Mouse (Mus musculus) C2C12 (cell line): ENCODE results near the gene Lias. TPM values are rescaled to one million over a fixed set of nuclear protein-coding genes. Genes with fewer than 3 reads are reported as not detected.

Source experiments
- H3K27me3 ChIP-seq: one replicate; pipeline ENCODE4 v1.6.1; 2011; ENCODE audit not compliant: control insufficient read depth, insufficient read depth, insufficient read length
- H3K36me3 ChIP-seq: one replicate; pipeline ENCODE4 v1.6.1; 2011; ENCODE audit not compliant: control insufficient read depth, insufficient read depth
- H3K4me3 ChIP-seq: one replicate; pipeline ENCODE4 v1.5.1; 2011; ENCODE audit warnings: mild to moderate bottlenecking, control low read depth; ENCODE audit not compliant: poor library complexity, insufficient read depth, severe bottlenecking
- H3K79me2 ChIP-seq: one replicate; pipeline ENCODE4 v1.6.1; 2011; ENCODE audit not compliant: control insufficient read depth, insufficient read depth
- H3K79me3 ChIP-seq: one replicate; pipeline ENCODE4 v1.6.1; 2011; ENCODE audit warnings: low read depth, control low read depth
- H3ac ChIP-seq: one replicate; pipeline ENCODE3; 2011; ENCODE audit warnings: low read depth; ENCODE audit not compliant: control insufficient read depth, insufficient read length
- CEBPB ChIP-seq: IDR thresholded peaks from one replicate; pipeline ENCODE4 v1.6.1; 2011; ENCODE audit warnings: low read depth, mild to moderate bottlenecking, control low read depth, moderate library complexity
- CTCF ChIP-seq: IDR thresholded peaks from one replicate; pipeline ENCODE4 v1.5.1; 2011; ENCODE audit not compliant: control insufficient read depth, insufficient read depth, insufficient read length
- FOSL1 ChIP-seq: IDR thresholded peaks from one replicate; pipeline ENCODE4 v1.8.0; 2011; ENCODE audit warnings: mild to moderate bottlenecking, low read length; ENCODE audit not compliant: poor library complexity, insufficient read depth, severe bottlenecking
- MAX ChIP-seq: IDR thresholded peaks from one replicate; pipeline ENCODE4 v1.6.1; 2011; ENCODE audit warnings: mild to moderate bottlenecking, control low read depth
- MYOD1 ChIP-seq: IDR thresholded peaks from one replicate; pipeline ENCODE4 v1.6.1; 2011; ENCODE audit warnings: low read depth; ENCODE audit not compliant: control insufficient read depth, insufficient read length
- MYOG ChIP-seq: IDR thresholded peaks from one replicate; pipeline ENCODE4 v1.6.1; 2011; ENCODE audit not compliant: control insufficient read depth, insufficient read length; ENCODE audit errors: extremely low read depth
- USF1 ChIP-seq: IDR thresholded peaks from one replicate; pipeline ENCODE4 v1.6.1; 2011; ENCODE audit warnings: low read depth, mild to moderate bottlenecking, control low read depth, moderate library complexity
- polyA plus RNA-seq: library from polyadenylated mRNA; unstranded; fragments of >200 nt; fragmentation: generic; extraction: Trizol; gene quantifications from one replicate; pipeline ENCODE4 v1.2.1, GENCODE M21; 2012; ENCODE audit warnings: missing spikeins

The Lias gene
- polyA plus RNA-seq, 1 experiment, result 17.4 TPM

GRCm38 (mm10) chr5:65387008-65387867 lies 4.1 kb upstream of the Lias start:
- H3ac ChIP-seq, result no peak overlapping the region
- H3K79me2 ChIP-seq, result peaks cover 46% of the 10 kb centered on the region
- TF ChIP-seq MAX (no peak), MYOD1 (no peak), MYOG (no peak), USF1 (no peak), FOSL1 (no peak), CEBPB (no peak), CTCF (no peak)
- no peaks in the 10 kb centered on the region for H3K27me3 ChIP-seq
- H3K4me3 ChIP-seq, result no peak overlapping the region
- H3K36me3 ChIP-seq, result peaks cover 51% of the 10 kb centered on the region
- peaks cover 42% of the 10 kb centered on the region for H3K79me3 ChIP-seq

DNA sequence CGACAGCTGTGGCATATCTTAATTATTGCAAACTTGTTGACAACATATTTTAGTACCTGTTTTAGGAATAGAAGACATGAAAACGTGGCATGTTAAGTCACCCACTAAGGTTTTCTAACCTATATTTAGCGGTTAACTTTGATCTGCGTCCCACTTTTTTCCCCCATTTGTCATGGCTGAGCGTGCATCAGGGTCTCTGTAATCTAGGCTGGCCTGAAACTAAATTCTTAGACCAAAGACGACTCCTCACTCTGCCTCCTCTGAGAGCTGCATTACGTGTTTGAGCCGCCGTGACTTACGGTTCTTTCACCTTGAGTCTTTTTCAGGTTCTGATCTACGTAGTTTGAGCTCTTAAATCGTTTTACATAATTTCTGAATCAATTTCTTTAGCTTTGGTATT lies 456 bp downstream of the Lias start:
- Histone ChIP-seq H3K4me3 (peak overlapping the region; percentile 97), H3ac (peak overlapping the region; percentile 56), H3K36me3 (peaks cover 60% of the 10 kb centered on the region), H3K27me3 (no peaks in the 10 kb centered on the region), H3K79me3 (peaks cover 46% of the 10 kb centered on the region), H3K79me2 (peaks cover 76% of the 10 kb centered on the region)
- TF ChIP-seq USF1 (no peak), MYOD1 (no peak), FOSL1 (no peak), CTCF (no peak), MAX (no peak)

- Histone ChIP-seq H3K27me3 (no peaks in the 10 kb centered on the region), H3K4me3 (no peak overlapping the region), H3ac (no peak overlapping the region), H3K79me2 (peaks cover 55% of the 10 kb centered on the region), H3K36me3 (peaks cover 35% of the 10 kb centered on the region), H3K79me3 (peaks cover 28% of the 10 kb centered on the region)
- TF ChIP-seq CEBPB (no peak), USF1 (no peak), MAX (no peak), MYOG (no peak), MYOD1 (no peak), CTCF (no peak), FOSL1 (no peak)
These were observed 3.1 kb downstream of the Lias start for GRCm38 (mm10) chr5:65394425-65394824.

- no peaks in the 10 kb centered on the region for H3K79me3 ChIP-seq
- peaks cover 31% of the 10 kb centered on the region for H3K36me3 ChIP-seq
- H3K27me3 ChIP-seq, result no peaks in the 10 kb centered on the region
- H3ac ChIP-seq, result no peak overlapping the region
- H3K79me2 ChIP-seq, result no peaks in the 10 kb centered on the region
- H3K4me3 ChIP-seq, result no peak overlapping the region
- TF ChIP-seq CEBPB, result no peak
- peak; percentile 54 for TF ChIP-seq CTCF
These were observed 10.1 kb downstream of the Lias start for GRCm38 (mm10) chr5:65401251-65401994.

DNA sequence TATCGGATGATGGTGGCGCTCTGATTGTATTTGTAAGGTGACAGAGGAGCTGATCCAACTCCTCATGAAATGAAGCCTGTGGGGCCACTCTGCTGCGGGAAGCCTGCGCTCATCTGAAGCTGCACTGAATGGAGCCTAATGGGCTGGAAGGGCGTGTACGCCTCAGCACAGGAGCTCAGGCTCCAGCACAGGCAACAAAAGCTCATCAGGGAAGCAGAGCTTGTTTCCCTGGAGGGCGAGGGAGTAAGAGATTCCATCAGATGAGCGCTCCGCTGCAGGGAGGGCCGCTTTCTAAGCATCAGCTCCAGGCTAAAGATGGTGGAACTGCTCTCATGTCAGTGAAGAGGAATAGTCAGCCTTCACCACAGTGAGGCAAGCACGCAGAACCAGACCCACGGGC lies 16.7 kb downstream of the Lias start:
- peaks cover 67% of the 10 kb centered on the region for H3K36me3 ChIP-seq

More for the DNA sequence above, 16.7 kb downstream of the Lias start:
- Histone ChIP-seq H3K4me3 (no peak overlapping the region), H3K79me2 (no peaks in the 10 kb centered on the region), H3K27me3 (no peaks in the 10 kb centered on the region), H3K79me3 (no peaks in the 10 kb centered on the region), H3ac (no peak overlapping the region)
- no peak for TF ChIP-seq FOSL1
- no peak for TF ChIP-seq CTCF
- no peak for TF ChIP-seq MAX
- TF ChIP-seq MYOD1, result no peak
- no peak for TF ChIP-seq USF1
- TF ChIP-seq CEBPB, result no peak
- no peak for TF ChIP-seq MYOG
